Mouse (Mus musculus): ENCODE data around the gene Gm10135.
A peak's percentile ranks its signal among the peaks of the same experiment; 100 is the strongest.
"Not testable (repeated sequence)": the region's sequence is repeated elsewhere in the genome, so short reads cannot be mapped to it uniquely, and the experiment has no call there.

Gm10135 gene

GRCm38 (mm10) chr5:72965706-72966105 is 8.8 kb downstream of the Gm10135 start:
- no peak for DNase-seq (ENCODE audit: inconsistent age in 2 of 2, low spot score in 1 of 2)

- no peak for DNase-seq (ENCODE audit: inconsistent age in 2 of 2, low spot score in 1 of 2)
Observed at GRCm38 (mm10) chr5:72960096-72960495, 14.4 kb downstream of the Gm10135 start.

- peak; percentile 33 to 84 for DNase-seq (ENCODE audit: inconsistent age in 2 of 2, low spot score in 1 of 2)
Observed at GRCm38 (mm10) chr5:72957281-72957680, 17.2 kb downstream of the Gm10135 start.

- peak in 1 of 2 experiments; percentile 76 for DNase-seq (ENCODE audit: inconsistent age in 2 of 2, low spot score in 1 of 2)
Observed at GRCm38 (mm10) chr5:72953996-72954604, 20.4 kb downstream of the Gm10135 start.

- no peak for DNase-seq (ENCODE audit: inconsistent age in 2 of 2, low spot score in 1 of 2)
Observed at GRCm38 (mm10) chr5:72950252-72950651, 24.2 kb downstream of the Gm10135 start.

- no peak for DNase-seq (ENCODE audit: inconsistent age in 2 of 2, low spot score in 1 of 2)
Observed at GRCm38 (mm10) chr5:72948136-72948535, 26.4 kb downstream of the Gm10135 start.

GRCm38 (mm10) chr5:72940906-72941432 is 33.5 kb downstream of the Gm10135 start:
- DNase-seq (ENCODE audit: inconsistent age in 2 of 2, low spot score in 1 of 2) = no peak

GRCm38 (mm10) chr5:72939311-72939710 is 35.2 kb downstream of the Gm10135 start:
- no peak for DNase-seq (ENCODE audit: inconsistent age in 2 of 2, low spot score in 1 of 2)

GRCm38 (mm10) chr5:72938421-72938820 is 36.1 kb downstream of the Gm10135 start:
- not testable (repeated sequence) for DNase-seq (ENCODE audit: inconsistent age in 2 of 2, low spot score in 1 of 2)

GRCm38 (mm10) chr5:72933026-72933675 is 41.4 kb downstream of the Gm10135 start:
- DNase-seq (ENCODE audit: inconsistent age in 2 of 2, low spot score in 1 of 2) = peak in 1 of 2 experiments; percentile 16

GRCm38 (mm10) chr5:72927074-72927473 is 47.4 kb downstream of the Gm10135 start:
- no peak for DNase-seq (ENCODE audit: inconsistent age in 2 of 2, low spot score in 1 of 2)

- DNase-seq (ENCODE audit: inconsistent age in 2 of 2, low spot score in 1 of 2) = no peak
Observed at GRCm38 (mm10) chr5:72922796-72923195, 51.7 kb downstream of the Gm10135 start.

GRCm38 (mm10) chr5:72921171-72921570 is 53.3 kb downstream of the Gm10135 start:
- no peak for DNase-seq (ENCODE audit: inconsistent age in 2 of 2, low spot score in 1 of 2)

- DNase-seq (ENCODE audit: inconsistent age in 2 of 2, low spot score in 1 of 2) = no peak
Observed at GRCm38 (mm10) chr5:72920416-72920815, 54.1 kb downstream of the Gm10135 start.

- DNase-seq (ENCODE audit: inconsistent age in 2 of 2, low spot score in 1 of 2) = no peak
Observed at GRCm38 (mm10) chr5:72916851-72917250, 57.7 kb downstream of the Gm10135 start.

GRCm38 (mm10) chr5:72916048-72916447 is 58.5 kb downstream of the Gm10135 start:
- DNase-seq (ENCODE audit: inconsistent age in 2 of 2, low spot score in 1 of 2) = peak in 1 of 2 experiments; percentile 67
